Mouse (Mus musculus) neural tube, embryonic 14.5 days (tissue): ENCODE results near the gene Rhpn2. TPM values are rescaled to one million over a fixed set of nuclear protein-coding genes. Genes with fewer than 3 reads are reported as not detected.

Experiments used
- ATAC-seq: fragments of 200-750 bp; cut with Nextera tagmentation; 2 replicates; pipeline ENCODE4 v1.8.0; 2017; ENCODE audit warnings: low read depth, mild to moderate bottlenecking, moderate TSS enrichment, moderate library complexity
- H3K27ac ChIP-seq: fragments of 300-500 bp; sonication (generic); 2 replicates; pipeline ENCODE4 v1.5.1; 2014; ENCODE audit warnings: low read depth, mild to moderate bottlenecking, control low read depth, low read length, moderate library complexity, mixed read lengths
- H3K27me3 ChIP-seq: fragments of 300-500 bp; sonication (generic); 2 replicates; pipeline ENCODE4 v1.6.1; 2014; ENCODE audit warnings: low read length; ENCODE audit not compliant: control insufficient read depth, insufficient read depth
- H3K36me3 ChIP-seq: fragments of 300-500 bp; sonication (generic); 2 replicates; pipeline ENCODE4 v1.6.1; 2014; ENCODE audit warnings: low read length, mixed read lengths; ENCODE audit not compliant: control insufficient read depth, insufficient read depth
- H3K4me1 ChIP-seq: fragments of 300-500 bp; sonication (generic); 2 replicates; pipeline ENCODE4 v1.6.1; 2014; ENCODE audit warnings: low read length; ENCODE audit not compliant: control insufficient read depth, insufficient read depth
- H3K4me2 ChIP-seq: fragments of 300-500 bp; sonication (generic); 2 replicates; pipeline ENCODE4 v1.6.1; 2014; ENCODE audit warnings: mild to moderate bottlenecking, low read depth, low read length, control low read depth
- H3K4me3 ChIP-seq: fragments of 300-500 bp; sonication (generic); 2 replicates; pipeline ENCODE4 v1.5.1; 2014; ENCODE audit warnings: low read depth, low read length, control low read depth, mixed read lengths
- H3K9ac ChIP-seq: fragments of 300-500 bp; sonication (generic); replicated peaks from 2 replicates; pipeline ENCODE4 v1.6.1; 2014; ENCODE audit warnings: low read depth, mild to moderate bottlenecking, control low read depth, low read length, mixed read lengths
- H3K9me3 ChIP-seq: fragments of 300-500 bp; sonication (generic); 2 replicates; pipeline ENCODE4 v1.6.1; 2016; ENCODE audit warnings: low read length; ENCODE audit not compliant: control insufficient read depth
- WGBS: fragments of 180-500 bp; shearing (Covaris S2); extraction: QIAGEN DNeasy Blood & Tissue Kit; methylation state at CpG from one replicate; pipeline ENCODE4 v1.1.7; 2014; 5-methylcytosine and 5-hydroxymethylcytosine counted together
- polyA plus RNA-seq: library from polyadenylated mRNA; unstranded; fragments of >200 nt; fragmentation: Nextera tagmentation; extraction: Ambion mirVana; gene quantifications from 2 replicates; pipeline ENCODE4 v1.2.1, GENCODE M21; 2014

Gene Rhpn2
- polyA plus RNA-seq, 1 experiment from 2014 or later = 5.8 TPM

- Histone ChIP-seq H3K27ac (no peak overlapping the region), H3K4me2 (no peak overlapping the region), H3K9ac (no peak overlapping the region), H3K9me3 (no peaks in the 10 kb centered on the region), H3K4me3 (no peak overlapping the region), H3K36me3 (no peaks in the 10 kb centered on the region), H3K4me1 (no peaks in the 10 kb centered on the region), H3K27me3 (no peaks in the 10 kb centered on the region)
- no peak for ATAC-seq
- WGBS = 86% methylated on average over 12 of the region's 12 CpGs
Measured at GRCm38 (mm10) chr7:35357621-35358020, 23.7 kb downstream of the Rhpn2 start.

GRCm38 (mm10) chr7:35362253-35362652 lies 28.3 kb downstream of the Rhpn2 start:
- H3K4me3 ChIP-seq = no peak overlapping the region
- no peaks in the 10 kb centered on the region for H3K36me3 ChIP-seq
- no peak overlapping the region for H3K27ac ChIP-seq
- H3K27me3 ChIP-seq = no peaks in the 10 kb centered on the region
- no peak overlapping the region for H3K4me2 ChIP-seq
- no peak overlapping the region for H3K9ac ChIP-seq
- no peaks in the 10 kb centered on the region for H3K9me3 ChIP-seq
- H3K4me1 ChIP-seq = no peaks in the 10 kb centered on the region
- WGBS = 92% methylated on average over 5 of the region's 5 CpGs
- no peak for ATAC-seq

GRCm38 (mm10) chr7:35362868-35363267 lies 28.9 kb downstream of the Rhpn2 start:
- 88% methylated on average over 5 of the region's 5 CpGs for WGBS
- no peaks in the 10 kb centered on the region for H3K36me3 ChIP-seq
- H3K4me2 ChIP-seq = no peak overlapping the region
- no peak overlapping the region for H3K9ac ChIP-seq
- H3K27me3 ChIP-seq = no peaks in the 10 kb centered on the region
- no peaks in the 10 kb centered on the region for H3K9me3 ChIP-seq
- H3K4me3 ChIP-seq = no peak overlapping the region
- no peaks in the 10 kb centered on the region for H3K4me1 ChIP-seq
- no peak overlapping the region for H3K27ac ChIP-seq
- ATAC-seq = no peak

GRCm38 (mm10) chr7:35365161-35365910 lies 31.4 kb downstream of the Rhpn2 start:
- ATAC-seq = no peak
- no peak overlapping the region for H3K4me2 ChIP-seq
- 81% methylated on average over 12 of the region's 12 CpGs for WGBS

GRCm38 (mm10) chr7:35371096-35371495 lies 37.1 kb downstream of the Rhpn2 start:
- 12% methylated on average over 14 of the region's 14 CpGs for WGBS
- Histone ChIP-seq H3K9me3 (no peaks in the 10 kb centered on the region), H3K9ac (no peak overlapping the region), H3K4me2 (no peak overlapping the region), H3K27me3 (no peaks in the 10 kb centered on the region), H3K36me3 (no peaks in the 10 kb centered on the region), H3K4me1 (no peaks in the 10 kb centered on the region), H3K4me3 (no peak overlapping the region), H3K27ac (no peak overlapping the region; the same call in 1 of the 2 replicates)
- ATAC-seq = peak; percentile 38; the same call in 1 of the 2 replicates

More at GRCm38 (mm10) chr7:35365161-35365910, 31.4 kb downstream of the Rhpn2 start:
- Histone ChIP-seq H3K9me3 (no peaks in the 10 kb centered on the region), H3K27ac (no peak overlapping the region), H3K36me3 (no peaks in the 10 kb centered on the region), H3K4me1 (no peaks in the 10 kb centered on the region), H3K9ac (no peak overlapping the region), H3K27me3 (no peaks in the 10 kb centered on the region), H3K4me3 (no peak overlapping the region)

- ATAC-seq = no peak
- Histone ChIP-seq H3K9me3 (no peaks in the 10 kb centered on the region), H3K36me3 (no peaks in the 10 kb centered on the region), H3K4me3 (no peak overlapping the region), H3K27me3 (no peaks in the 10 kb centered on the region), H3K9ac (no peak overlapping the region), H3K4me1 (no peaks in the 10 kb centered on the region), H3K27ac (no peak overlapping the region), H3K4me2 (no peak overlapping the region)
- 89% methylated on average over 14 of the region's 14 CpGs for WGBS
Measured at GRCm38 (mm10) chr7:35372483-35373017, 38.6 kb downstream of the Rhpn2 start.

- no peaks in the 10 kb centered on the region for H3K27me3 ChIP-seq
- no peak overlapping the region for H3K27ac ChIP-seq
- H3K9ac ChIP-seq = no peak overlapping the region
- ATAC-seq = no peak
- H3K4me1 ChIP-seq = no peaks in the 10 kb centered on the region
- no peak overlapping the region for H3K4me2 ChIP-seq
- WGBS = 76% methylated on average over 16 of the region's 16 CpGs
- no peak overlapping the region for H3K4me3 ChIP-seq
- no peaks in the 10 kb centered on the region for H3K9me3 ChIP-seq
- no peaks in the 10 kb centered on the region for H3K36me3 ChIP-seq
Measured at GRCm38 (mm10) chr7:35373146-35373989, 39.4 kb downstream of the Rhpn2 start.

GRCm38 (mm10) chr7:35374265-35374664 lies 40.3 kb downstream of the Rhpn2 start:
- Histone ChIP-seq H3K27ac (no peak overlapping the region), H3K27me3 (no peaks in the 10 kb centered on the region), H3K36me3 (no peaks in the 10 kb centered on the region), H3K4me2 (no peak overlapping the region), H3K4me1 (no peaks in the 10 kb centered on the region), H3K9ac (no peak overlapping the region), H3K4me3 (no peak overlapping the region), H3K9me3 (no peaks in the 10 kb centered on the region)
- WGBS = 90% methylated on average over 7 of the region's 7 CpGs
- no peak for ATAC-seq

- Histone ChIP-seq H3K4me3 (no peak overlapping the region), H3K36me3 (no peaks in the 10 kb centered on the region), H3K4me1 (no peaks in the 10 kb centered on the region), H3K9ac (no peak overlapping the region), H3K9me3 (no peaks in the 10 kb centered on the region), H3K4me2 (no peak overlapping the region), H3K27ac (no peak overlapping the region), H3K27me3 (no peaks in the 10 kb centered on the region)
- 70% methylated on average over 9 of the region's 9 CpGs for WGBS
- ATAC-seq = no peak
Measured at GRCm38 (mm10) chr7:35376623-35377022, 42.7 kb downstream of the Rhpn2 start.
